Mouse (Mus musculus): ENCODE data around the gene Zyg11b.

Gene Zyg11b

DNA sequence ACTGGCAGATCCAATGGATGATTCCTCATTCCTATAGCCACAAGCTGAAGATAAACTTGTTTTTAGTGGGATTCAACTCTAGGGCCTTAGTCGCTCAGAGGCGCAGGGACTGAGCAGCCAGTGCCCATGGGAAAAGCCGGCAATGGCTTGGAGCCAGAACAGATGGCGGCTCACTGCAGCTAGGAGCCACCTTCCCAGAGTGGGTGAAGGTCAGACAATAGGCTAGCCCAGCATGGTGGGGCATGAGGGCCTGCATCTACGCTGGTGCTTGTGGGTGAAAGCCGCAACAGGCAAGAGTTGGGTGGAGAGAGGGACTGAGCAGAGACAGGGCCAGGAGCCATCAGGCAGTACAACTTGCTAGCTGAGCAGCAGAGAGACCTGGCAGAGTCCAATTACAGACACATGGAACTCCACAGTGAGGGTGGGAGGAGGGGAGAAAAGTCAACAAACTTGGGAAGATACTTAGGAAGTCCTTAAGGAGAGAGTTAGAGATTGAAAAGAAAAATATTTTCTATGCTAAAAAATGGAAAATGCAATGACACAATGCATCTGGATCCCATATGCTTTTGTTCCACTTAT lies 104.5 kb downstream of the Zyg11b start:
- DNase-seq (ENCODE audit: low read depth, low spot score) = no peak

DNA sequence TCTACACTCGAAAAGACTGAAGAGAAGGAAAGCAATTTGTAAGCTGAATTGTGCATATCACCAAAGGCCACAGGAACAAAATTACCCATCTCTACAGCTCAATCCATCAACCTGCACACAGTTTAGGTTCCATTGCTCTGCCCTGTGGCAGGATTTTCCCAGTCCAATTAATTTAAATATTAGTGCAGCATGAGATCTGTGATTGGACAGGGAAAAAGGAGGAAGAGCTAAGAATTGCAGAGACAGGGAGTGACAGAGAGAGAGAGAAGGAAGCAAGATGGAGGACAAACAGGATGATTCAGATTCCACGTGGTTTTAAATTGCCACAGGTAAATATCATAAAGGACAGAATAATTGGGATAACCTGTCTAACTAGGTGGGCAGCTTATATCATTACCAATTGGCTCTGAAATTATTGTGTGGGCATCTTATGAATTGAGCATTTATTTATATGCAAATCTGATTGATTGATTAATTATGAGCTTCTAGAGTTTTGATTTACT lies 108.0 kb downstream of the Zyg11b start:
- no peak for DNase-seq (ENCODE audit: low read depth, low spot score)

DNA sequence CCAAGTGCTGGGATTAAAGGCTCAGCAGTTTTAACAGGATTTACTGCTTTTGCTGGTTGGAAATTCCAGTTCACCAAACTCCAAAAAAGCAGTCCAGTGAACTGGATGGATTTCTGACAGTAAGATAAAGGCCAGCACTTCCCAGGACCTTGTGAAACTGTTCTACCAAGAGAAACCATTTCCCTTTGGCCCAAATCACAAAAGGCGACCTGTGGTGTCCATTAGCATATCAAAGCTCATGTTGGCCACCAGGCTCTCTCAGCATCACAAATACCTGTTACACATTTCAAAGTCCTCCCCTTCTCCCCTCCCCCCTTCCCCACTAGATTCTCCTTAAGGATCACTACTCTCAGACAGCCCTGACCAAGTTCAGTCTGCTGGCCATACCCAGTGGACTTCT lies 118.6 kb downstream of the Zyg11b start:
- DNase-seq (ENCODE audit: low read depth, low spot score) = no peak

Data from telencephalon, adult 2 months (tissue).